In the genomic region with DNA sequence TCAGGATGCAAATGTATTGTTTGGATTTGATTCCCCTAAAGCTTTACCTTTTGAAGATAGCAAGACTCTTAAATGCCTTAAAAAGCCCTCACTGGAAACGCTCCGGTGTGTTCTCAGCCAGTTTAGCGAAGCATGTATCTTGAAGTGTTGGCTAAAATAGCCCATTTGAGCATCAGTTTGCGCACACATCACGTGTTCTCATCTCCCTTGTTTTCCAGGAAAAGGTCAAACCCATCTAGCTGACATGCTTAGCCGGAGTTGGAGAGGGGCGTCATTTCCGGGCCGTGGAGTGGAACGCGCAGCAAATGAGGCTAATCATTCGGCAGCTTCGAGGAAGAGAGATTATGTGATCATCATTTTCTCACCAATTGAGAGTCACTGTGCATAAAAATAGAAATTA, we compare ENCODE assay signal across 13 mouse cellular contexts. TPM values are rescaled to one million over a fixed set of nuclear protein-coding genes. Genes with fewer than 3 reads are reported as not detected.
DNase-seq lines count a peak whose midpoint lies in the region; ATAC-seq lines count a peak whose summit lies in the region.
"Had no signal": no experiment of that assay in that cellular context is flagged by ENCODE, and none has a peak within 500 bp of the region (broad histone marks: within the 10 kb centered on the region; RNA-seq: fewer than 3 reads in every experiment).

No protein-coding gene starts in this region.

- no peak for DNase-seq in kidney, postnatal 10 days
- DNase-seq in frontal cortex, adult 2 months (ENCODE audit: extremely low spot score in 1 of 2, low spot score in 1 of 2), result peak; percentile 29 to 69
- peak; percentile 36 to 44 for DNase-seq in layer of hippocampus, postnatal 36 days
- DNase-seq in right cerebral cortex, postnatal 10 days (ENCODE audit: low spot score in 2 of 2), result peak; percentile 63 to 77
- no peak for DNase-seq in urinary bladder, postnatal 4 days (ENCODE audit: low spot score in 2 of 2)
- DNase-seq in adrenal gland, postnatal 10 days, result no peak
- no peak for DNase-seq in lung, postnatal 36 days

- H3K4me3 ChIP-seq in kidney, embryonic 16.5 days (ENCODE audit: low read length), result no peak overlapping the region
- H3K4me3 ChIP-seq: heart, embryonic 15.5 days; kidney, embryonic 15.5 days; liver, embryonic 12.5 days; megakaryocyte, embryonic 14.5 days had no signal

- H3K4me1 ChIP-seq in kidney, embryonic 16.5 days (ENCODE audit: insufficient read depth, low read length), result no peaks in the 10 kb centered on the region
- H3K4me1 ChIP-seq: heart, embryonic 15.5 days; kidney, embryonic 15.5 days; liver, embryonic 12.5 days; megakaryocyte, embryonic 14.5 days had no signal

- H3K9ac ChIP-seq in kidney, embryonic 16.5 days (replicated peaks; ENCODE audit: low read length), result no peak overlapping the region
- H3K9ac ChIP-seq: heart, embryonic 15.5 days; kidney, embryonic 15.5 days; liver, embryonic 12.5 days had no signal

- no peak overlapping the region for H3K27ac ChIP-seq in kidney, embryonic 16.5 days (ENCODE audit: low read length)
- H3K27ac ChIP-seq: heart, embryonic 15.5 days; kidney, embryonic 15.5 days; liver, embryonic 12.5 days had no signal

- no peaks in the 10 kb centered on the region for H3K9me3 ChIP-seq in kidney, embryonic 16.5 days (ENCODE audit: low read length)
- H3K9me3 ChIP-seq: heart, embryonic 15.5 days; kidney, embryonic 15.5 days; liver, embryonic 12.5 days had no signal

- 0 out of 2 replicates have a peak overlapping the region, but pooled peaks have one; percentile 2 for H3K4me2 ChIP-seq in kidney, embryonic 16.5 days (replicated peaks; ENCODE audit: low read depth, low read length)
- H3K4me2 ChIP-seq: heart, embryonic 15.5 days; kidney, embryonic 15.5 days; liver, embryonic 12.5 days had no signal

- H3K27me3 ChIP-seq in kidney, embryonic 16.5 days (ENCODE audit: insufficient read depth, low read length), result no peaks in the 10 kb centered on the region
- H3K27me3 ChIP-seq: CH12.LX; heart, embryonic 15.5 days; kidney, embryonic 15.5 days; liver, embryonic 12.5 days; megakaryocyte, embryonic 14.5 days had no signal

- no peak for ATAC-seq in kidney, embryonic 16.5 days (ENCODE audit: low FRiP score, low TSS enrichment)
- ATAC-seq: liver, embryonic 12.5 days had no signal

- no peaks in the 10 kb centered on the region for H3K36me3 ChIP-seq in kidney, embryonic 16.5 days (ENCODE audit: insufficient read depth, low read length)
- H3K36me3 ChIP-seq: heart, embryonic 15.5 days; kidney, embryonic 15.5 days; liver, embryonic 12.5 days had no signal

- WGBS in kidney, embryonic 16.5 days, result 66% methylated on average over 13 of the region's 13 CpGs

RNA-seq across cellular contexts. Expression of gene Rasgef1b, which starts 24.5 kb away (rescaled TPM):
- 7.8 and 9.4 TPM in 2 replicates for polyA plus RNA-seq in kidney, embryonic 16.5 days (2015; fragmentation: Nextera tagmentation; extraction: Ambion mirVana)
- 45.0 and 52.1 TPM in 2 replicates for polyA plus RNA-seq in frontal cortex, adult 2 months (2012; rRNA removed)
- total RNA-seq in layer of hippocampus, postnatal 36 days (2021), result 10 to 100 TPM; 12.4 to 13.1 TPM
- 10 to 100 TPM in 1 of 2 experiments, 1 to 10 TPM in 1; 9.3 to 13.7 TPM for total RNA-seq in adrenal gland, postnatal 10 days (2021)

Comparison
In these comparisons a context has a peak if more than half of its experiments do, and no peak if none do; other contexts are left out.
1. DNase-seq: peak in frontal cortex, adult 2 months (2 of 2), layer of hippocampus, postnatal 36 days (2 of 2) and right cerebral cortex, postnatal 10 days (2 of 2); none in kidney, postnatal 10 days (single experiment), urinary bladder, postnatal 4 days (0 of 2), adrenal gland, postnatal 10 days (single experiment) and lung, postnatal 36 days (single experiment).